Mouse (Mus musculus) liver, embryonic 14.5 days (tissue): ENCODE data around the gene Vmn1r14.

ENCODE experiments used
- CTCF ChIP-seq: IDR thresholded peaks from 2 replicates; pipeline ENCODE4 v1.5.1; 2016; ENCODE audit warnings: antibody characterized with exemption, low read depth, control low read depth
- EP300 ChIP-seq: IDR thresholded peaks from 2 replicates; pipeline ENCODE4 v1.6.1; 2016; ENCODE audit warnings: antibody characterized with exemption, low read depth

DNA sequence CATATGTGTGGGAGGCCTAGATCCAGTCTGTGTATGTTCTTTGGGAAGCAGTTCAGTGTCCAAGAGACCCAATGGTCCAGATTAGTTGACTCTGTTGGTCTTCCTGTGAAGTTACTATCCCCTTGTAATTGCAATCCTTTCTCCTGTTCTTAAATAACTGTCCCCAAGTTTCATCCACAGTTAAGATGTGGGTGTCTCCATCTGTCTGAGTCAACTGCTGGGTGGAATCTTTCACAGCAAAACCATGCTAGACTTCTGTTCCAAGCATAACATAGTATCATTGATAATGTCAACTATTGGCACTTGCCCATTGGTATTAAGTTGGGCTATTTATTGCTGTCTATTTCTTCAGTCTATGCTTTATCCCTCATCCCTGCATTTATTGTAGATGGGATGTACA is 47.5 kb downstream of the Vmn1r14 start:
- TF ChIP-seq CTCF (no peak), EP300 (no peak)
